Mouse (Mus musculus) midbrain, embryonic 14.5 days (tissue): ENCODE measurements at regions not wholly inside any gene's neighbourhood (a gene's known extent, or its start where the extent isn't known, plus 50 kb on each side); places are given as distances from the start of the nearest gene placed in this dataset.
A peak's percentile ranks its signal among the peaks of the same experiment; 100 is the strongest.

ENCODE experiments used
- ATAC-seq: fragments of 200-750 bp; cut with Nextera tagmentation; 2 replicates; pipeline ENCODE4 v1.8.0; 2017; ENCODE audit warnings: moderate number of reproducible peaks, moderate library complexity; ENCODE audit not compliant: low FRiP score, low TSS enrichment
- DNase-seq: peaks from one replicate; pipeline ENCODE4 v3.0.0-alpha.2; 2015
- H3K27ac ChIP-seq: fragments of 300-500 bp; sonication (generic); replicated peaks from 2 replicates; pipeline ENCODE4 v1.5.1; 2014; ENCODE audit warnings: mild to moderate bottlenecking, low read depth, low read length, moderate library complexity
- H3K27me3 ChIP-seq: fragments of 300-500 bp; sonication (generic); 2 replicates; pipeline ENCODE4 v1.6.1; 2014; ENCODE audit warnings: low read length, control low read depth, mixed read lengths; ENCODE audit not compliant: control insufficient read depth, insufficient read depth
- H3K36me3 ChIP-seq: fragments of 300-500 bp; sonication (generic); 2 replicates; pipeline ENCODE4 v1.6.1; 2014; ENCODE audit warnings: low read length, control low read depth; ENCODE audit not compliant: control insufficient read depth, insufficient read depth
- H3K4me1 ChIP-seq: fragments of 300-500 bp; sonication (generic); 2 replicates; pipeline ENCODE4 v1.6.1; 2014; ENCODE audit warnings: mild to moderate bottlenecking, antibody characterized with exemption, low read length, control low read depth; ENCODE audit not compliant: control insufficient read depth, insufficient read depth
- H3K4me2 ChIP-seq: fragments of 300-500 bp; sonication (generic); 2 replicates; pipeline ENCODE4 v1.6.1; 2014; ENCODE audit warnings: mild to moderate bottlenecking, low read length, moderate library complexity
- H3K4me3 ChIP-seq: fragments of 300-500 bp; sonication (generic); replicated peaks from 2 replicates; pipeline ENCODE4 v1.5.1; 2014; ENCODE audit warnings: low read depth, low read length
- H3K9ac ChIP-seq: fragments of 300-500 bp; sonication (generic); replicated peaks from 2 replicates; pipeline ENCODE4 v1.6.1; 2014; ENCODE audit warnings: mild to moderate bottlenecking, low read length, moderate library complexity
- H3K9me3 ChIP-seq: fragments of 300-500 bp; sonication (generic); 2 replicates; pipeline ENCODE4 v1.6.1; 2016; ENCODE audit warnings: low read length, control low read depth, mixed read lengths; ENCODE audit not compliant: control insufficient read depth
- WGBS: fragments of 180-500 bp; shearing (Covaris S2); extraction: QIAGEN DNeasy Blood & Tissue Kit; methylation state at CpG from one replicate; pipeline ENCODE4 v1.1.7; 2014; 5-methylcytosine and 5-hydroxymethylcytosine counted together

DNA sequence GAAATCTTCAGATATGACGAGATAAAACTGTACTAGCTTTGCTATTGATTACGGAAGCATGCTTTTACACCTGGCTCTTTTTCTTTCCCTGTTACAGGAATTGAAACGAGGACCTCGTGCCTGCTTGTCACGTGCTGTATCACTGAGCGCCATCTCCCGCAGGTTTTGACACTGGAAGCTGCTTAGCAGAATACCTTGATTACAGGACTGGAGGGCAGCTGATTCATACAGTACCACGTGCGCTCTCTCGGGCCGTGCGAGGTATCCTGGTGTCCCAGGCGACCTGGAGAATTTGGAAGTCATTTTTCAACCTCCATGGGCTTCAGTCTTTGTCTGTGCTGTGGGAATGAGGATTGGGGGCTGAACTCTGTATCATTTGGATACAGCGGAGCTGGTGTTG, 81.5 kb downstream of the Rpl14 start:
- H3K9ac ChIP-seq, result no peak overlapping the region
- peak; percentile 46 for DNase-seq
- H3K27me3 ChIP-seq, result no peaks in the 10 kb centered on the region
- no peak overlapping the region for H3K4me3 ChIP-seq
- no peaks in the 10 kb centered on the region for H3K36me3 ChIP-seq
- no peak overlapping the region for H3K4me2 ChIP-seq
- peaks cover 8% of the 10 kb centered on the region; the same call in 1 of the 2 replicates for H3K4me1 ChIP-seq
- ATAC-seq, result no peak
- H3K27ac ChIP-seq, result peak overlapping the region; percentile 49; the same call in 1 of the 2 replicates
- 76% methylated on average over 14 of the region's 14 CpGs for WGBS
- H3K9me3 ChIP-seq, result no peaks in the 10 kb centered on the region

DNA sequence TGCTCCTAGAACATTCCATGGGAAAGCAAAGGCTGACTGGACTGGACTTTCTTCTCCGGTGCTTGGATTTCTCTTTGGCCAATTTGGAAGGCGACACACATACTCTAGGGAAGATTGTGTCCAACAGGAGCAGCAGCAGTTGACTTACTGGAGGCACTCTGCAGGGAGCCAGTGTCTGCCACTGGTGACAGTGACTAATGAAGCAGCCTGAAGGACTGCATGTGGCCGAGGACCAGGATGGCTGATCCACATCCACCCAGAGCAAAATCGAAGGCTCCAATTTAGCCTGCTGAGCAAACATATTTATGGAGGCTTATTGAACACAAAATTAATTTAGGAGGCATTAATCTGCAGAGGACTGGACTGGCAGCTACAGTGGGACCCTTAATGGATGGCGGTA, 81.9 kb downstream of the Rpl14 start:
- ATAC-seq, result no peak
- peak; percentile 30 for DNase-seq
- Histone ChIP-seq H3K4me1 (peaks cover 8% of the 10 kb centered on the region; the same call in 1 of the 2 replicates), H3K27ac (0 out of 2 replicates have a peak overlapping the region, but pooled peaks have one; percentile 49), H3K36me3 (no peaks in the 10 kb centered on the region), H3K4me2 (no peak overlapping the region), H3K9ac (no peak overlapping the region), H3K4me3 (no peak overlapping the region), H3K9me3 (no peaks in the 10 kb centered on the region), H3K27me3 (no peaks in the 10 kb centered on the region)
- WGBS, result 64% methylated on average over 5 of the region's 5 CpGs

- no peaks in the 10 kb centered on the region for H3K27me3 ChIP-seq
Observed at GRCm38 (mm10) chr9:120654736-120655135, 83.5 kb downstream of the Rpl14 start.

GRCm38 (mm10) chr9:120656976-120657375, 85.7 kb downstream of the Rpl14 start:
- no peak overlapping the region for H3K4me2 ChIP-seq
- no peaks in the 10 kb centered on the region for H3K36me3 ChIP-seq
- peaks cover 8% of the 10 kb centered on the region; the same call in 1 of the 2 replicates for H3K4me1 ChIP-seq
- H3K4me3 ChIP-seq, result no peak overlapping the region
- no peaks in the 10 kb centered on the region for H3K9me3 ChIP-seq
- ATAC-seq (no peak; the same call in 1 of the 2 replicates), DNase-seq (peak; percentile 68)
- H3K27me3 ChIP-seq, result no peaks in the 10 kb centered on the region
- H3K9ac ChIP-seq, result no peak overlapping the region
- no peak overlapping the region for H3K27ac ChIP-seq
- 14% methylated on average over 6 of the region's 6 CpGs for WGBS

More at GRCm38 (mm10) chr9:120654736-120655135, 83.5 kb downstream of the Rpl14 start:
- Histone ChIP-seq H3K27ac (no peak overlapping the region), H3K4me1 (peaks cover 8% of the 10 kb centered on the region; the same call in 1 of the 2 replicates), H3K9ac (no peak overlapping the region), H3K36me3 (no peaks in the 10 kb centered on the region), H3K9me3 (no peaks in the 10 kb centered on the region), H3K4me3 (no peak overlapping the region), H3K4me2 (no peak overlapping the region)
- ATAC-seq (no peak), DNase-seq (no peak)
- WGBS, result 41% methylated on average over 1 of the region's 1 CpGs

- Histone ChIP-seq H3K27ac (no peak overlapping the region), H3K9ac (no peak overlapping the region), H3K9me3 (no peaks in the 10 kb centered on the region), H3K36me3 (no peaks in the 10 kb centered on the region), H3K4me2 (no peak overlapping the region), H3K4me3 (no peak overlapping the region), H3K27me3 (no peaks in the 10 kb centered on the region), H3K4me1 (peaks cover 8% of the 10 kb centered on the region; the same call in 1 of the 2 replicates)
- ATAC-seq (no peak), DNase-seq (no peak)
Observed at GRCm38 (mm10) chr9:120657786-120658185, 86.5 kb downstream of the Rpl14 start.

DNA sequence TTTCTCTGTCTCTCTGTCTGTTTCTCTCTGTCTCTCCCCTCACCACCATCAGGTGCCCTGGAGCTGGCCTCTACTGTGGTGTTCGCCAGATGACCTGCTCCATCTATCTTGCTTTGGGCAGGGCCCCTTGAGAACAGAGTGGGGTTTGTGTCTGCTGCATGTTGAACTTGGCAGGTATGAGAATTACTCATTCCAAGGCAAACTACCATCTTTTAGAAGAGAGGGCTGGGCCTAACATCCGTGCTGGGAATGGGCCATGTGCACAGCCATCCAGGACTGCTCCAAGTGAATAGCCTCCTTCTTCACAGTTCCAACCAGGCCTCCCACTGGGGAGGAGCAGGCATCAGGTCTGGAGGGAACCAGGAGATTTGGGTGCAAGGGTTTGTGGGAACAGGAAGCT, 87.3 kb downstream of the Rpl14 start:
- no peak overlapping the region for H3K27ac ChIP-seq
- WGBS, result 86% methylated on average over 2 of the region's 2 CpGs
- ATAC-seq (no peak), DNase-seq (no peak)
- H3K4me2 ChIP-seq, result no peak overlapping the region
- no peaks in the 10 kb centered on the region for H3K9me3 ChIP-seq
- H3K4me3 ChIP-seq, result no peak overlapping the region
- H3K27me3 ChIP-seq, result no peaks in the 10 kb centered on the region
- no peaks in the 10 kb centered on the region for H3K36me3 ChIP-seq
- H3K4me1 ChIP-seq, result peaks cover 8% of the 10 kb centered on the region; the same call in 1 of the 2 replicates
- H3K9ac ChIP-seq, result no peak overlapping the region

DNA sequence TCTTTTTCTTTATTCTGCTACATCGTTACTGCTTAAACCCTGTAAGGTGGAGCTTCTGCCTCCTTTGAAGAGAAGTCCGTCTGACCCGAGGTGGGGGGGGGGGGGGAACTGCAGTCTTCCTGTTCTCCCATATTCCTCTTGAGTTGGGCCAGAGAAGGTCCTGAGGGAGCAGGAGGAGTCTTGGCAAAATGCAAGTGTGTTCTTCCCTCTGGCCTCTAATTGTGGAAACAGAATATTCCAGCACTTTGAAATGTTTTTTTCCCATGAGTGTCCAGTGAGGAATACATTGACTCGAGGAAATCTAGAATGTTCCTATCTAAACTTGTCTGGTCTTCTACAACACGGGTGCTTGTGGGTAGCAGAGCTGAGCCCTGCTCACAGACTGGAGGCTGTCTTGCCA, 90.0 kb downstream of the Rpl14 start:
- H3K27me3 ChIP-seq, result no peaks in the 10 kb centered on the region
- no peak overlapping the region for H3K4me3 ChIP-seq
- peaks cover 5% of the 10 kb centered on the region; the same call in 1 of the 2 replicates for H3K4me1 ChIP-seq
- no peak for ATAC-seq
- WGBS, result 67% methylated on average over 5 of the region's 5 CpGs
- H3K4me2 ChIP-seq, result no peak overlapping the region
- no peaks in the 10 kb centered on the region for H3K9me3 ChIP-seq
- no peak for DNase-seq
- H3K27ac ChIP-seq, result no peak overlapping the region
- no peaks in the 10 kb centered on the region for H3K36me3 ChIP-seq
- no peak overlapping the region for H3K9ac ChIP-seq

- H3K9ac ChIP-seq, result no peak overlapping the region
- H3K4me2 ChIP-seq, result no peak overlapping the region
- WGBS, result 90% methylated on average over 7 of the region's 7 CpGs
- no peaks in the 10 kb centered on the region for H3K36me3 ChIP-seq
- no peaks in the 10 kb centered on the region for H3K9me3 ChIP-seq
- H3K4me3 ChIP-seq, result no peak overlapping the region
- no peaks in the 10 kb centered on the region for H3K27me3 ChIP-seq
- H3K27ac ChIP-seq, result no peak overlapping the region
- DNase-seq, result no peak
- H3K4me1 ChIP-seq, result peaks cover 5% of the 10 kb centered on the region; the same call in 1 of the 2 replicates
- no peak for ATAC-seq
Observed at GRCm38 (mm10) chr9:120661641-120662227, 90.5 kb downstream of the Rpl14 start.

GRCm38 (mm10) chr9:120663181-120663580, 91.9 kb downstream of the Rpl14 start:
- Histone ChIP-seq H3K9me3 (no peaks in the 10 kb centered on the region), H3K4me1 (no peaks in the 10 kb centered on the region), H3K36me3 (no peaks in the 10 kb centered on the region), H3K9ac (no peak overlapping the region), H3K4me3 (no peak overlapping the region), H3K4me2 (no peak overlapping the region), H3K27ac (no peak overlapping the region), H3K27me3 (no peaks in the 10 kb centered on the region)
- ATAC-seq (no peak), DNase-seq (no peak)
- 63% methylated on average over 6 of the region's 6 CpGs for WGBS
